Mouse (Mus musculus): ENCODE results near the gene Galm. TPM values are rescaled to one million over a fixed set of nuclear protein-coding genes. Genes with fewer than 3 reads are reported as not detected.
"Not testable (repeated sequence)": the region's sequence is repeated elsewhere in the genome, so short reads cannot be mapped to it uniquely, and the experiment has no call there.

The Galm gene
- polyA plus RNA-seq, 2 experiments: 11.7 to 13.7 TPM

- Histone ChIP-seq H3K36me3 (ENCODE audit: control insufficient read depth, insufficient read depth, low read length) (no peaks in the 10 kb centered on the region), H3K9ac (ENCODE audit: low read depth, low read length, severe bottlenecking) (no peak overlapping the region), H3K27ac (replicated peaks; ENCODE audit: low read depth, low read length) (no peak overlapping the region), H3K9me3 (ENCODE audit: control insufficient read depth, low read length) (no peaks in the 10 kb centered on the region), H3K4me3 (replicated peaks; ENCODE audit: low read length) (no peak overlapping the region), H3K4me1 (ENCODE audit: control insufficient read depth, insufficient read depth, low read length) (no peaks in the 10 kb centered on the region), H3K27me3 (ENCODE audit: control insufficient read depth, insufficient read depth, low read length) (no peaks in the 10 kb centered on the region), H3K4me2 (replicated peaks; ENCODE audit: low read depth, low read length, severe bottlenecking) (no peak overlapping the region)
- DNase-seq (ENCODE audit: low spot score): no peak
- ATAC-seq (ENCODE audit: low FRiP score, low read depth): no peak
- 75% methylated on average over 19 of the region's 19 CpGs for WGBS
- no peak for TF ChIP-seq POLR2A (IDR thresholded peaks at IDR 0.05; ENCODE audit: borderline replicate concordance, extremely low read depth, insufficient read depth, insufficient read length)
These were observed 47.6 kb downstream of the Galm start for GRCm38 (mm10) chr17:80174699-80175385.

GRCm38 (mm10) chr17:80175386-80175739 is 48.1 kb downstream of the Galm start:
- Histone ChIP-seq H3K9me3 (ENCODE audit: control insufficient read depth, low read length) (no peaks in the 10 kb centered on the region), H3K9ac (ENCODE audit: low read depth, low read length, severe bottlenecking) (no peak overlapping the region), H3K27ac (replicated peaks; ENCODE audit: low read depth, low read length) (no peak overlapping the region), H3K36me3 (ENCODE audit: control insufficient read depth, insufficient read depth, low read length) (no peaks in the 10 kb centered on the region), H3K4me3 (replicated peaks; ENCODE audit: low read length) (no peak overlapping the region), H3K4me1 (ENCODE audit: control insufficient read depth, insufficient read depth, low read length) (no peaks in the 10 kb centered on the region), H3K4me2 (replicated peaks; ENCODE audit: low read depth, low read length, severe bottlenecking) (no peak overlapping the region), H3K27me3 (ENCODE audit: control insufficient read depth, insufficient read depth, low read length) (no peaks in the 10 kb centered on the region)
- WGBS: 84% methylated on average over 4 of the region's 4 CpGs
- TF ChIP-seq POLR2A (IDR thresholded peaks at IDR 0.05; ENCODE audit: borderline replicate concordance, extremely low read depth, insufficient read depth, insufficient read length): no peak
- DNase-seq (ENCODE audit: low spot score): no peak
- no peak for ATAC-seq (ENCODE audit: low FRiP score, low read depth)

- no peaks in the 10 kb centered on the region for H3K4me1 ChIP-seq (ENCODE audit: control insufficient read depth, insufficient read depth, low read length)
- no peak overlapping the region for H3K4me2 ChIP-seq (replicated peaks; ENCODE audit: low read depth, low read length, severe bottlenecking)
- no peak for DNase-seq (ENCODE audit: low spot score)
- no peak for ATAC-seq (ENCODE audit: low FRiP score, low read depth)
- TF ChIP-seq POLR2A (IDR thresholded peaks at IDR 0.05; ENCODE audit: borderline replicate concordance, extremely low read depth, insufficient read depth, insufficient read length): no peak
- H3K9ac ChIP-seq (ENCODE audit: low read depth, low read length, severe bottlenecking): no peak overlapping the region
- WGBS: 91% methylated on average over 3 of the region's 3 CpGs
- no peaks in the 10 kb centered on the region for H3K27me3 ChIP-seq (ENCODE audit: control insufficient read depth, insufficient read depth, low read length)
- H3K4me3 ChIP-seq (replicated peaks; ENCODE audit: low read length): no peak overlapping the region
- H3K36me3 ChIP-seq (ENCODE audit: control insufficient read depth, insufficient read depth, low read length): no peaks in the 10 kb centered on the region
- H3K27ac ChIP-seq (replicated peaks; ENCODE audit: low read depth, low read length): no peak overlapping the region
- no peaks in the 10 kb centered on the region for H3K9me3 ChIP-seq (ENCODE audit: control insufficient read depth, low read length)
These were observed 48.7 kb downstream of the Galm start for GRCm38 (mm10) chr17:80175966-80176365.

GRCm38 (mm10) chr17:80178846-80179245 is 51.6 kb downstream of the Galm start:
- not testable (repeated sequence) for H3K4me3 ChIP-seq (replicated peaks; ENCODE audit: low read length); ATAC-seq (ENCODE audit: low FRiP score, low read depth); H3K4me2 ChIP-seq (replicated peaks; ENCODE audit: low read depth, low read length, severe bottlenecking); H3K36me3 ChIP-seq (ENCODE audit: control insufficient read depth, insufficient read depth, low read length); H3K4me1 ChIP-seq (ENCODE audit: control insufficient read depth, insufficient read depth, low read length); H3K9me3 ChIP-seq (ENCODE audit: control insufficient read depth, low read length); H3K9ac ChIP-seq (ENCODE audit: low read depth, low read length, severe bottlenecking); H3K27ac ChIP-seq (replicated peaks; ENCODE audit: low read depth, low read length); DNase-seq (ENCODE audit: low spot score); H3K27me3 ChIP-seq (ENCODE audit: control insufficient read depth, insufficient read depth, low read length)
- 96% methylated on average over 3 of the region's 3 CpGs for WGBS

GRCm38 (mm10) chr17:80179959-80180358 is 52.7 kb downstream of the Galm start:
- H3K9ac ChIP-seq (ENCODE audit: low read depth, low read length, severe bottlenecking): no peak overlapping the region
- no peaks in the 10 kb centered on the region for H3K36me3 ChIP-seq (ENCODE audit: control insufficient read depth, insufficient read depth, low read length)
- 2% methylated on average over 6 of the region's 6 CpGs for WGBS
- DNase-seq (ENCODE audit: low spot score): peak; percentile 70
- no peak for TF ChIP-seq POLR2A (IDR thresholded peaks at IDR 0.05; ENCODE audit: borderline replicate concordance, extremely low read depth, insufficient read depth, insufficient read length)
- H3K9me3 ChIP-seq (ENCODE audit: control insufficient read depth, low read length): no peaks in the 10 kb centered on the region
- H3K4me2 ChIP-seq (replicated peaks; ENCODE audit: low read depth, low read length, severe bottlenecking): no peak overlapping the region
- H3K4me3 ChIP-seq (replicated peaks; ENCODE audit: low read length): no peak overlapping the region
- H3K4me1 ChIP-seq (ENCODE audit: control insufficient read depth, insufficient read depth, low read length): no peaks in the 10 kb centered on the region
- H3K27me3 ChIP-seq (ENCODE audit: control insufficient read depth, insufficient read depth, low read length): no peaks in the 10 kb centered on the region
- H3K27ac ChIP-seq (replicated peaks; ENCODE audit: low read depth, low read length): no peak overlapping the region
- ATAC-seq (ENCODE audit: low FRiP score, low read depth): peak; percentile 83

- TF ChIP-seq POLR2A (IDR thresholded peaks at IDR 0.05; ENCODE audit: borderline replicate concordance, extremely low read depth, insufficient read depth, insufficient read length): no peak
- Histone ChIP-seq H3K9ac (ENCODE audit: low read depth, low read length, severe bottlenecking) (no peak overlapping the region), H3K36me3 (ENCODE audit: control insufficient read depth, insufficient read depth, low read length) (no peaks in the 10 kb centered on the region), H3K4me1 (ENCODE audit: control insufficient read depth, insufficient read depth, low read length) (no peaks in the 10 kb centered on the region), H3K27ac (replicated peaks; ENCODE audit: low read depth, low read length) (no peak overlapping the region), H3K4me2 (replicated peaks; ENCODE audit: low read depth, low read length, severe bottlenecking) (no peak overlapping the region), H3K4me3 (replicated peaks; ENCODE audit: low read length) (no peak overlapping the region), H3K9me3 (ENCODE audit: control insufficient read depth, low read length) (no peaks in the 10 kb centered on the region), H3K27me3 (ENCODE audit: control insufficient read depth, insufficient read depth, low read length) (no peaks in the 10 kb centered on the region)
- DNase-seq (ENCODE audit: low spot score): no peak
- no peak for ATAC-seq (ENCODE audit: low FRiP score, low read depth)
These were observed 53.2 kb downstream of the Galm start for GRCm38 (mm10) chr17:80180468-80180867.

All from limb, embryonic 14.5 days (tissue).